Mouse (Mus musculus) adrenal gland, adult 18-20 months (tissue): Measurements from ENCODE around the gene Mthfs. TPM values are rescaled to one million over a fixed set of nuclear protein-coding genes. Genes with fewer than 3 reads are reported as not detected.
"Not testable (repeated sequence)": the region's sequence is repeated elsewhere in the genome, so short reads cannot be mapped to it uniquely, and the experiment has no call there.

Experiments used
- DNase-seq, 2 experiments: peaks; one replicate each; pipeline ENCODE4 v3.0.0; 2021 to 2022; ENCODE audit warnings: low spot score in 2 of 2
- total RNA-seq, 2 experiments: library from RNA; stranded (reverse); gene quantifications; 1 replicate in 1 of 2; 2 replicates in 1 of 2; pipeline ENCODE4 v1.2.3; 2021

Mthfs gene
- total RNA-seq, 2 experiments from 2014 or later = 28.8 to 29.8 TPM

GRCm38 (mm10) chr9:89238976-89239505, 28.6 kb downstream of the Mthfs start:
- DNase-seq = not testable (repeated sequence)

- not testable (repeated sequence) for DNase-seq
Observed at GRCm38 (mm10) chr9:89240516-89241019, 30.1 kb downstream of the Mthfs start.

DNA sequence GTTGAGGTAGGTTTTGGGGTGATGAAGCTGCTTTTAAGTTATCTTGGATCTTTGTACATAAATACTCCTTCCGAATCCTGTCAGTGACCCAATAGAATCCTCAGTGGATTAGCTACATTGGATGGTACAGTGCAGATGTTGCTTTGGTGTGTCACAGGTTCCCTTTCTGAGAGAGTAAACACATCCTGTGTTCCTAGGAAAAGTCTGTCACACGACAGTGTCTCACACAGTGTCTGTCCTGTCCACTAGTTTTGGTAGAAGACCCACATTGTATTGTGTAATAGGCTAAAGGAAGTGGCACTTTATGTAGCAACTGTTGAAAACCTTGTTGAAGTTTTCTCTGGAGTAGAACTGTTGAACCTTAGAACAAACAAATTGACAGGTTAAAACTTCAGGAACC, 42.9 kb downstream of the Mthfs start:
- no peak for DNase-seq

- DNase-seq = no peak
Observed at GRCm38 (mm10) chr9:89256556-89257335, 46.3 kb downstream of the Mthfs start.

DNA sequence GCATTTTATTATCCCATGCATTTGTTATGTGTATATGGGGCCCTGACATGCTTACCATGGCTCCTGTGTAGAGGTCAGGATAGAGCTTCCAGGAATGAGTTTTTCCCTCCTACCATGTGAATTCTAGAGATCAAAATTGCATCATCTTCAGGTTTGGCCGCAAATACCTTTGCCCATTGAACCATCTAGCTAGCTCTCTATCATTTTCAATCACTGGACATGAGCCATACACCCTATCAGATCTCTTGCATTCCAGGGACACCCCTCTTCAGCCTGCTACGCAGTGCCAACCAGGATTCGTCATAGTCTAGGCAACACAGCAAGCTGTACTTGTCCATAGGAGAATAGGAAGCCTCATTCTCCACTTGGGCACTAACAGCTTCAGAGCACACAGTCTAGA, 53.5 kb downstream of the Mthfs start:
- no peak for DNase-seq

GRCm38 (mm10) chr9:89264571-89264970, 54.1 kb downstream of the Mthfs start:
- DNase-seq = no peak

GRCm38 (mm10) chr9:89267093-89267492, 56.6 kb downstream of the Mthfs start:
- DNase-seq = no peak

DNA sequence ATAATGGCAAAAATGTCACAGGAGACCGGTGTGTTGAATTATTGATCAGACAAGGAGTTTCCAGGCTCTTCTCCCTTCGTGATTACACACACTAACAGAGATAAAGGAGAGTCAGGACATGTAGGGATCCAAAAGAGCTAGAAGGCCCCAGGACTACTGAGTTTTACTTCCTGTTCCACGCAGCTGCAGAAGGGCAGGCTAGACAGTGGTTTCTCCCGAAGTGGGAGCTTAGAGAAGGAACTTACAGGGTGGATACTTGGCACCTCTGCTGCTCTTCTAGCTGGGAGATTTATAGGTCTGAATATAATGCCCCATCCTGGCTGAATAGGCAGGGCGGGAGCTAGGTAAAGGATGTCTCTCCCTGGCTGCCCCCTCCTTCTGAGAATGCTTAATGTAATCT, 57.1 kb downstream of the Mthfs start:
- no peak for DNase-seq

- DNase-seq = no peak
Observed at GRCm38 (mm10) chr9:89270376-89270775, 59.9 kb downstream of the Mthfs start.

DNA sequence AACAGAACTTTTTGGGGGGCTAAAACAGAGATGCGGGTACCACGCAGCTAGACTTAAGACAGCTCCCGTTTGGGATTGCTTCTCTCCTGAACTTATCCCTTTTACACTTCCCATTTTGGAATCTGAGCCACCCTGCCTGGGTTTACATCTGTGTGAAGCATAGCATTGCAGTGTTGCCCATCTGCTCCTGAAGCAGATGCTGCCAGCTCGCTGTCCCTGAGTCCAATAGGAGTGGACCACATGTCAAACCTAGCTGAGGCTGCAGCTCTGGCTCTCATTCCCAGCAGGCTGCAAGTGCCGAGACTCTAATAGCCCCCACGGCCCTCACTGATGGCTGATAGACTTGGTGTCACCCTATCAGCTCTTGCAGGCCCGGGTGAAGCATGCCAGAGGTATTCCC, 63.3 kb downstream of the Mthfs start:
- no peak for DNase-seq

- DNase-seq = no peak
Observed at GRCm38 (mm10) chr9:89278207-89278606, 67.7 kb downstream of the Mthfs start.

DNA sequence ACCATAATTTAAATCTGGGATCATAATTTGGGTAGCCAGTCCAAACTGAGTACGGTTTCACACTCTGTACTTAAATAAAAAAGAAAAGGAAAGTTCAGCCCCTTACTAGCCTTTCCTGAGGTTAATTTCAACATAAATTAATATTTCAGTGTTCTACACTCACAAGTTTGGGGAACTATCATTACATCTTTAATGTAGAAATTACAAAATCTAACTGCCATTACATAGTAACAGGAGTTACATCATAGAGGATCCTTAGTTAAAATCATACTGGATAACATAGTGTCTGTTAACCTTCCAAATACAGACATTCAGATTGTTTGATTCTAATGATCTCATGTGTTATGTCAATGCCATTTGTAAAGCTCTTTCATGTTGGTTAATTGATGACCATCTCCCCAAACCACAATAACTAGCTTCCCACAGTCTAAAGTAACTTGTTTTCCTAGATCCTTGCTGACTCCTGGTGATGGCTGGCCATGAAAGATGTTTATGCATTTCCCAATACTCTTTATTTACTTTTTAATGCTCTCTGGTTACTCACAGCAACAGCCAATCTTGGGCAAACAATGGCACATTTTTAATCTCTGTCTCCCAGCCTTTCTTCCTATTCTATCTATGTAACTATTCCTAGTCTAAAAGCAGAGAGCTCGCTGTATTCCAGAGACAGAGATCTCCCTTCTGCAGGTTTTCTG, 72.0 kb downstream of the Mthfs start:
- no peak for DNase-seq

- no peak for DNase-seq
Observed at GRCm38 (mm10) chr9:89288037-89288436, 77.6 kb downstream of the Mthfs start.

GRCm38 (mm10) chr9:89293364-89293763, 82.9 kb downstream of the Mthfs start:
- DNase-seq = no peak

DNA sequence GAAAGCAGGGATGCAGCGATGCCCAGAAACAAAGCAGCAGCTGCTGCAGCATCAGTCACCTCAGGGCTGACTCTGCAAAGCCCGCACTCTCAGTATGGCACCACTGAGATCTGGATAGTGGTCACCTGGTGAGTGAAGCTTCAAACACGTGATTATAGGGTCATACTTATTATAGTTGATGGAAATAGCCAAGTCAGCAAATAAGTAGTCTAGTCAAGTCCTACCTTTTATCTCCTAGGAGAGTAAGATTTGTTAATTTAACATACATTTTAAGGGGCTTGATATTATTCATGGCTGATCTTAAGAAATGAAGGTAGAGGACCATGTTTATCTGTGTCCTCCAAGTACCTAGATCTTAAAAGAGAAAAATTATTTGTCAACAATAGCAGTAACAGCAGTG, 83.6 kb downstream of the Mthfs start:
- no peak for DNase-seq

DNA sequence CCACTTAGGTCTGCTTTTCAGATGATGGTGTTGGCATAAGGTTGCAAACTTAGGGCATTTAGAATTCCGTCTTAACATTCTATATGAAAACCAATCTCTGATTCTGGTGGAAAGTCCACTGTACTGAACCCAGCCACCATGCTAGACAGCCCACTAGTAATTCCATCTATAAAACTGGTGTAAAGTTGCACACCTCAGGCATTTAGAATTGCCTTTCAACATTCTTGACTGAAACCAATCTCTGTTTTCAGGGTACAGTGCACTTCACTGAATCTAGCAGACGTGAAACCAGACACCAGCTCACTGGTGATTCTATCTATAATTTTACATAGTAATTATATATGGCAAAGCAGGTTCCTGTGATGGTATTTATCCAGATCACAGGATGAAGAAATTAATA, 95.2 kb downstream of the Mthfs start:
- DNase-seq = no peak

- no peak for DNase-seq
Observed at GRCm38 (mm10) chr9:89308357-89309194, 98.1 kb downstream of the Mthfs start.

DNA sequence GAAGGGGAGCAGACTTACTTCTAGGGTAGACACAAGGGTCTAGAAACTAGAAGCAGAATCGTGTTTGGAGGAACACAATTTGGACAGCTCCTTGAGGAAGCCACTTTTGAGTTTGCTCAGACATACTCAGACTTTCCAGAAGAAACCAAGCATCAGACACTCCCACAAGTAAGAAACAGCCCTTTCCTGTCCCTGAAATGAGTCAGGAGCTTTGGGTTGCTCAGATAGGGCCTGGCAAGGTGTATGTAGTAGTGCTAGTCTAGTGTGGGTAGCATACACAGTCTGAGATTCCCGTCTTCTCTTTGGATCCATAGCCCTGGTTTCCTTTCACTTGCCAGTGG, 98.7 kb downstream of the Mthfs start:
- DNase-seq = no peak

DNA sequence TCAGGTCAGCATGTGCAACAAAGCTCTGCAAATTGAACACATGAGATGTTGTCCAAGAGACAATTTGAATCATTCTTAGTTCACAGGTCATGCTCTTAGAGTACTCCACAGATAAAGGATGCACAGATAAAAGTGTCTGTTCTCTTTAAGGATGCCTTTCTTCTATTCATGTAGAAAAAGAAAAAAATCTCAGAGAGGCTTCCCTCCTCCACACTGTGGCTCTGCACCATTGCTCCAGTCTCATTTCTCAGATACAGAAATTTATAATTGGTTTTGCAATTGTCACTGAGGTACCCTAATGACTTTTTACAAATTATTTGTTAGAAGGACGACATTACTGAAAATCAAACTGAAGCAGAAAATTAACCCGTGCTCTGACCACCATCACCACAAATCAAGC, 101.2 kb downstream of the Mthfs start:
- no peak for DNase-seq

DNA sequence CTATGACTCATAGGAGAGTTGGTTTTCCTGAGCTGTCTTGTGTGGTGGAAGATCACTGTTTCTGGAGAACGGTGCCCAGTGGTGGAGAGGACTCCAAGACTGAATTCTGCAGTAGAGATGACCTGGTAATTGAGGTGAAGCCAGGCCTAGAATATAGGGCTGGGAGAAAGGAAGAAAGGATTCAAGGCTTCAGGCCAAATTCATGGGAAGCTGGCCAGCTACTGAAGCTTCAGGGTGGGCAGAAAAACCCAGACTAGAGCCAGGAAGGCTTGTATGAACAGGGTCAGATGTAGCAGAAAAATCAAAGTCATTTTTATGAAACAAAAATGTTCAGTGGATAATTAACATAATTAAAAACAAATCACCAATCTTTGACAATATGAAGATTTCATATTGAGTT, 163.3 kb downstream of the Mthfs start:
- DNase-seq = no peak

DNA sequence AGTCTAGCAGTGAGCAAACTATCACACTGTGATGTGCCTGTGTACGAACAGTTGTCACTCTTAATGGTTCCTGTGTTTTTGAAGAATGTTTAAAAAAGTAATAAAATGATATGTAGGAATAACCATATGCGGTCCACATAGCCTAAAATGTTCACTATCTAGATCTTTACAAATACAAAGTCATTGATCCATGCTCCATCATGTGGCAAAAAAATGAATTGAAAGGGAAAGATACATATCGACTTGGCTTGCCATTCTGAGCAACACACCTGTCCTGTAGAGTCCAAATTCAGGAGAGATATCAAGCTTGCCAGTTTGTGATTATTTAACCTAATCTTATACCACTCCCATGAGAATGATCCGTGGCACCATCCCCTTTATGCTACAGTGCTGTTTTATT, 164.2 kb downstream of the Mthfs start:
- DNase-seq = no peak
